ENCODE assay signal across 26 mouse cellular contexts in the genomic region with DNA sequence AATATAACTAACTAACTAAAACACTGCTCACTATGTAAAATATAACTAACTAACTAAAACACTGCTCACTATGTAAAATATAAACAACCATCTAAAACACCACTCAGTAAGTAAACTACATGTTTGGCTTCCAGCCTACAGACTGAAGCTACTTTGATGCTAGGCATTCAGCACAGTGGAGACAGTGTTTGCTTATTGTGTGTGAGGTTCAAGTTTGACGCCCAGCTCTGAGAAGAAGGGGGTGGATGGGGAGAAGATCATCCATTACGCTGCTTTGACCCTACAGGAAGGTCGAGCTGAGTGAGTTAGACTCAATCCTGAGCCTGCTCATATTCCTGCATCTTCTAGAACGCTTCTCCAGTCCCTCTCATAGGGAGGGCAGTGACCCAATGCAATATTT. TPM values are rescaled to one million over a fixed set of nuclear protein-coding genes. Genes with fewer than 3 reads are reported as not detected.
DNase-seq lines count a peak whose midpoint lies in the region; ATAC-seq and TF ChIP-seq lines count a peak whose summit lies in the region.
"Had no signal": no experiment of that assay in that cellular context is flagged by ENCODE, and none has a peak within 500 bp of the region (broad histone marks: within the 10 kb centered on the region; RNA-seq: fewer than 3 reads in every experiment).

No protein-coding gene starts in this region.

- no peak overlapping the region for H3K27ac ChIP-seq in lung, embryonic 14.5 days (ENCODE audit: low read depth)
- H3K27ac ChIP-seq in lung, postnatal 0 days (ENCODE audit: low read length), result no peak overlapping the region
- H3K27ac ChIP-seq in midbrain, postnatal 0 days (ENCODE audit: low read depth, low read length), result no peak overlapping the region
- no peak overlapping the region for H3K27ac ChIP-seq in midbrain, embryonic 16.5 days (ENCODE audit: low read length)
- no peak overlapping the region for H3K27ac ChIP-seq in kidney, adult 2 months (ENCODE audit: insufficient read depth, low read depth, low read length)
- H3K27ac ChIP-seq: embryonic facial prominence, embryonic 10.5 days; embryonic facial prominence, embryonic 13.5 days; forebrain, embryonic 12.5 days; gastrocnemius, adult 2 months; hindbrain, embryonic 13.5 days had no signal

- TF ChIP-seq POLR2A in kidney, adult 2 months (IDR thresholded peaks at IDR 0.05; ENCODE audit: low read depth, low read length), result no peak

- no peak for TF ChIP-seq EP300 in lung, postnatal 0 days (IDR thresholded peaks at IDR 0.05)

- no peak overlapping the region for H3K9ac ChIP-seq in lung, embryonic 14.5 days
- H3K9ac ChIP-seq in lung, postnatal 0 days (replicated peaks; ENCODE audit: low read depth), result no peak overlapping the region
- H3K9ac ChIP-seq in midbrain, postnatal 0 days (replicated peaks; ENCODE audit: low read length, poor library complexity, severe bottlenecking), result no peak overlapping the region
- H3K9ac ChIP-seq in midbrain, embryonic 16.5 days (ENCODE audit: low read depth, low read length), result no peak overlapping the region
- H3K9ac ChIP-seq: embryonic facial prominence, embryonic 13.5 days; forebrain, embryonic 12.5 days; forebrain, postnatal 0 days; hindbrain, embryonic 13.5 days had no signal

- H3K36me3 ChIP-seq in lung, embryonic 14.5 days (ENCODE audit: insufficient read depth), result no peaks in the 10 kb centered on the region
- H3K36me3 ChIP-seq in lung, postnatal 0 days (ENCODE audit: insufficient read depth, low read length), result no peaks in the 10 kb centered on the region
- H3K36me3 ChIP-seq in midbrain, postnatal 0 days (ENCODE audit: insufficient read depth, low read length), result no peaks in the 10 kb centered on the region
- no peaks in the 10 kb centered on the region for H3K36me3 ChIP-seq in midbrain, embryonic 16.5 days (ENCODE audit: control insufficient read depth, insufficient read depth, low read length)
- H3K36me3 ChIP-seq in kidney, adult 2 months (ENCODE audit: control insufficient read depth, insufficient read depth, low read length), result no peaks in the 10 kb centered on the region
- H3K36me3 ChIP-seq: embryonic facial prominence, embryonic 10.5 days; embryonic facial prominence, embryonic 13.5 days; forebrain, embryonic 12.5 days; hindbrain, embryonic 13.5 days had no signal

- H3K4me1 ChIP-seq in lung, embryonic 14.5 days (ENCODE audit: insufficient read depth), result no peaks in the 10 kb centered on the region
- 0 out of 2 replicates have a peak, but pooled peaks cover 3% of the 10 kb centered on the region for H3K4me1 ChIP-seq in lung, postnatal 0 days (ENCODE audit: insufficient read depth, low read depth, low read length)
- 0 out of 2 replicates have a peak, but pooled peaks cover 10% of the 10 kb centered on the region for H3K4me1 ChIP-seq in midbrain, postnatal 0 days (ENCODE audit: insufficient read depth, low read length)
- peaks cover 15% of the 10 kb centered on the region for H3K4me1 ChIP-seq in midbrain, embryonic 16.5 days (ENCODE audit: control insufficient read depth, insufficient read depth, low read length)
- no peaks in the 10 kb centered on the region for H3K4me1 ChIP-seq in kidney, adult 2 months (ENCODE audit: control insufficient read depth, insufficient read depth, low read length)
- H3K4me1 ChIP-seq: embryonic facial prominence, embryonic 13.5 days had no signal

- H3K27me3 ChIP-seq in lung, embryonic 14.5 days (ENCODE audit: insufficient read depth, low read length), result no peaks in the 10 kb centered on the region
- no peaks in the 10 kb centered on the region; the same call in 1 of the 2 replicates for H3K27me3 ChIP-seq in lung, postnatal 0 days (replicated peaks; ENCODE audit: insufficient read depth, low read length)
- H3K27me3 ChIP-seq in midbrain, postnatal 0 days (ENCODE audit: insufficient read depth, low read length), result no peaks in the 10 kb centered on the region
- H3K27me3 ChIP-seq in midbrain, embryonic 16.5 days (ENCODE audit: control insufficient read depth, insufficient read depth, low read depth, low read length), result no peaks in the 10 kb centered on the region; the same call in 1 of the 2 replicates
- H3K27me3 ChIP-seq in kidney, adult 2 months (replicated peaks; ENCODE audit: control insufficient read depth, insufficient read depth, low read length), result no peaks in the 10 kb centered on the region
- H3K27me3 ChIP-seq: embryonic facial prominence, embryonic 13.5 days; forebrain, embryonic 12.5 days had no signal

- H3K4me3 ChIP-seq in lung, embryonic 14.5 days (ENCODE audit: low read depth, low read length), result no peak overlapping the region
- H3K4me3 ChIP-seq in lung, postnatal 0 days (ENCODE audit: low read depth, low read length), result no peak overlapping the region
- no peak overlapping the region for H3K4me3 ChIP-seq in midbrain, postnatal 0 days (ENCODE audit: low read depth, low read length)
- no peak overlapping the region for H3K4me3 ChIP-seq in midbrain, embryonic 16.5 days (ENCODE audit: low read depth, low read length)
- no peak overlapping the region for H3K4me3 ChIP-seq in kidney, adult 2 months (ENCODE audit: insufficient read depth, low read depth, low read length)
- H3K4me3 ChIP-seq: embryonic facial prominence, embryonic 10.5 days; embryonic facial prominence, embryonic 13.5 days; erythroblast, embryonic 14.5 days; forebrain, embryonic 12.5 days; gastrocnemius, adult 2 months; hindbrain, embryonic 13.5 days had no signal

- no peak overlapping the region for H3K4me2 ChIP-seq in lung, embryonic 14.5 days
- H3K4me2 ChIP-seq in lung, postnatal 0 days (replicated peaks; ENCODE audit: low read depth, low read length), result no peak overlapping the region
- no peak overlapping the region for H3K4me2 ChIP-seq in midbrain, postnatal 0 days (ENCODE audit: low read depth, low read length, poor library complexity, severe bottlenecking)
- H3K4me2 ChIP-seq in midbrain, embryonic 16.5 days (ENCODE audit: low read length), result no peak overlapping the region
- H3K4me2 ChIP-seq: embryonic facial prominence, embryonic 13.5 days; forebrain, embryonic 12.5 days; heart, embryonic 11.5 days; hindbrain, embryonic 13.5 days had no signal

- ATAC-seq in lung, embryonic 14.5 days (ENCODE audit: insufficient read depth), result peak; percentile 85
- no peak for ATAC-seq in lung, postnatal 0 days
- no peak for ATAC-seq in midbrain, postnatal 0 days (ENCODE audit: low FRiP score)
- ATAC-seq in midbrain, embryonic 16.5 days, result no peak
- ATAC-seq: CD4-positive, CD25-positive, alpha-beta regulatory T cell, adult 4 months; forebrain, postnatal 0 days; hindbrain, embryonic 16.5 days had no signal

- no peaks in the 10 kb centered on the region for H3K9me3 ChIP-seq in lung, embryonic 14.5 days (ENCODE audit: low read depth, low read length)
- H3K9me3 ChIP-seq in lung, postnatal 0 days (ENCODE audit: low read length), result no peaks in the 10 kb centered on the region
- H3K9me3 ChIP-seq in midbrain, postnatal 0 days (ENCODE audit: low read length), result no peaks in the 10 kb centered on the region
- H3K9me3 ChIP-seq in midbrain, embryonic 16.5 days (replicated peaks; ENCODE audit: control insufficient read depth, low read length, poor library complexity, severe bottlenecking), result no peaks in the 10 kb centered on the region
- H3K9me3 ChIP-seq: embryonic facial prominence, embryonic 10.5 days; embryonic facial prominence, embryonic 13.5 days; forebrain, embryonic 12.5 days; hindbrain, embryonic 13.5 days had no signal

- 20% methylated on average over 4 of the region's 4 CpGs for WGBS in lung, embryonic 14.5 days
- 18% methylated on average over 4 of the region's 4 CpGs for WGBS in lung, postnatal 0 days
- WGBS in midbrain, postnatal 0 days, result 54% methylated on average over 4 of the region's 4 CpGs
- WGBS in midbrain, embryonic 16.5 days, result 53% methylated on average over 4 of the region's 4 CpGs
- 35% methylated on average over 4 of the region's 4 CpGs for WGBS in kidney, adult 2 months

- no peak for TF ChIP-seq CTCF in lung, embryonic 14.5 days (IDR thresholded peaks at IDR 0.05; ENCODE audit: low read depth)
- TF ChIP-seq CTCF in lung, postnatal 0 days (IDR thresholded peaks at IDR 0.05), result no peak
- TF ChIP-seq CTCF in midbrain, postnatal 0 days (IDR thresholded peaks at IDR 0.05), result no peak
- no peak for TF ChIP-seq CTCF in kidney, adult 2 months (conservative IDR thresholded peaks at IDR 0.05; ENCODE audit: insufficient read depth, insufficient read length, low read depth, low read length)

- peak; percentile 82 for DNase-seq in lung, embryonic 14.5 days
- no peak for DNase-seq in lung, adult 18-20 months
- DNase-seq in lung, postnatal 0 days (ENCODE audit: low spot score), result peak; percentile 15
- DNase-seq in lung, postnatal 36 days, result no peak
- DNase-seq in midbrain, postnatal 0 days (ENCODE audit: low spot score), result peak; percentile 21
- no peak for DNase-seq in kidney, adult 2 months
- DNase-seq: adrenal gland, adult 2 months; adrenal gland, postnatal 14 days; cerebellum, adult 11-12 months; cerebellum, adult 8-10 months; cerebellum, postnatal 10 days; cerebellum, postnatal 36 days; embryo, embryonic 11 days; forebrain, postnatal 0 days; gastrocnemius, adult 2 months; gastrocnemius, postnatal 14 days; heart, adult 11 months had no signal

RNA-seq across cellular contexts. Expression of gene Parp11, which starts 4.1 kb away (rescaled TPM):
- polyA plus RNA-seq in lung, embryonic 14.5 days (2014; fragmentation: Nextera tagmentation; extraction: Ambion mirVana), result 29.1 and 31.4 TPM in 2 replicates
- polyA plus RNA-seq in lung, postnatal 0 days (2015; fragmentation: Nextera tagmentation; extraction: Ambion mirVana), result 10.6 and 11.5 TPM in 2 replicates
- total RNA-seq in midbrain, postnatal 0 days (2014; rRNA removed), result 68.5 and 73.2 TPM in 2 replicates
- polyA plus RNA-seq in midbrain, postnatal 0 days (2015; fragmentation: Nextera tagmentation; extraction: Ambion mirVana), result 51.5 and 57.2 TPM in 2 replicates
- 90.5 and 100 TPM in 2 replicates for polyA plus RNA-seq in midbrain, embryonic 16.5 days (2015; fragmentation: Nextera tagmentation; extraction: Ambion mirVana)
- polyA plus RNA-seq in kidney, adult 2 months (2012; rRNA removed), result 6.0 and 6.8 TPM in 2 replicates

Comparison
In these comparisons a context has a peak if more than half of its experiments do, and no peak if none do; other contexts are left out.
1. DNase-seq: peak in lung, embryonic 14.5 days (single experiment), lung, postnatal 0 days (single experiment) and midbrain, postnatal 0 days (single experiment); none in lung, adult 18-20 months (0 of 2), lung, postnatal 36 days (single experiment) and kidney, adult 2 months (single experiment).